Mouse (Mus musculus): ENCODE measurements at regions not wholly inside any gene's neighbourhood (a gene's known extent, or its start where the extent isn't known, plus 50 kb on each side); places are given as distances from the start of the nearest gene placed in this dataset.

DNA sequence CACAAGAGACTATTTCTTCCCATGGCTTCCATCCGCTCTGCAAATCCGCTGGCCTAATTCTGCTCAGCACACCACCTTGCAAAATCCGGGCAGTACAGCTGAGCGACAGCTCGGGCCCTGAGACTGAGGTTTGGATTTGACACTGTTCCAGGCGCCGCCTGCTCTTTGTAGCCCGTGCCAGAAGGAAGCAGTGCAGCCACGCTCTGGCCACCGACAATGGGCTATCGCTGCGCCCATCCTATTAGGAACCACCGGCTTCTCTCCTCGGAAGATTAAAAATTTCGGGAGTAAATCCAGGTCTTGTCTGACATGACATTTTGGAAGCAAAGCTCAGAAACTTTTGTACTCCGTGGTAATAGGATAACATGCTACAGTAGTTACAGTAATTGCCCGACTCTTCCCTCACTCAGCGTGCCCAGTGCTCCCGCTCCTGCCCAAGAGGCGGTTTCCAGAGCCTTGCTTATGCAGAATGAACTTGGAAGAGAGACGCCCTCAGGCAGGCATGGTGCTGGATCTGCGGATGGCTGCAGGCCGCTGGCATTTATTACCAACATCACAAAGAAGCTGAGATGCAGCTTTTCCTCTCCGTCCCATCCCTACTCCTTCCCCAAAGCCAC lies 476.1 kb upstream of the Zdhhc25 start:
- TF ChIP-seq GATA1 (IDR thresholded peaks at IDR 0.05; ENCODE audit: borderline replicate concordance, low read length), result no peak
- TF ChIP-seq FLI1 (IDR thresholded peaks at IDR 0.05; ENCODE audit: low read length), result no peak
